Mouse (Mus musculus): ENCODE data around the gene Uaca. TPM values are rescaled to one million over a fixed set of nuclear protein-coding genes. Genes with fewer than 3 reads are reported as not detected.
"Not testable (repeated sequence)": the region's sequence is repeated elsewhere in the genome, so short reads cannot be mapped to it uniquely, and the experiment has no call there.

The Uaca gene
- polyA plus RNA-seq, 1 experiment from 2014 or later = 15.2 TPM

- Histone ChIP-seq H3K9ac (no peak overlapping the region), H3K36me3 (replicated peaks; ENCODE audit: control insufficient read depth, insufficient read depth) (no peaks in the 10 kb centered on the region), H3K4me3 (replicated peaks; ENCODE audit: low read length) (no peak overlapping the region), H3K4me2 (replicated peaks) (no peak overlapping the region), H3K27me3 (ENCODE audit: control insufficient read depth, insufficient read depth, low read length) (no peaks in the 10 kb centered on the region), H3K9me3 (ENCODE audit: control insufficient read depth, low read length) (no peaks in the 10 kb centered on the region), H3K27ac (no peak overlapping the region), H3K4me1 (replicated peaks; ENCODE audit: control insufficient read depth, insufficient read depth, low read length) (no peaks in the 10 kb centered on the region)
- ATAC-seq (ENCODE audit: low FRiP score) (no peak), DNase-seq (ENCODE audit: low spot score) (no peak)
- 95% methylated on average over 5 of the region's 5 CpGs for WGBS
Observed at GRCm38 (mm10) chr9:60802341-60802740, 8.0 kb downstream of the Uaca start.

DNA sequence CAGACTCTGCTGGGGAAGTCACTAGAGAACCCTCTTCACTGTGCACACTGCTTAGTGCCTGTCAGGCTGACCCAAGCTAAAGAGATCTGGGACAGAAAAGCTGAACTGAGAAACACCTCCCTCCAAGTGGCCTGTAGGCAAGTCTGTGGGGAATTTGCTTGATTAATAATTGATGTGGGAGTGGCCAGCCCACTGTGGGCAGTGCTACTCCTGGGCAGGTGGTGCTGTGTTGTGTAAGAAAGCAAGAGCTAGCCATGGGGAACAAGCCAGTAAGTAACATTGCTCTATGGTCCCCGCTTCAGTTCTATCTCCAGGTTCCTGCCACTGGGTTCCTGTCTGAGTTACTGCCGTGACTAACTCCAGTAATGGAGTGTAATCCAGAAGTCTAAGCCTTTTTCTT, 11.7 kb downstream of the Uaca start:
- Histone ChIP-seq H3K27ac (no peak overlapping the region), H3K4me2 (replicated peaks) (no peak overlapping the region), H3K4me3 (replicated peaks; ENCODE audit: low read length) (no peak overlapping the region), H3K9me3 (ENCODE audit: control insufficient read depth, low read length) (no peaks in the 10 kb centered on the region), H3K4me1 (replicated peaks; ENCODE audit: control insufficient read depth, insufficient read depth, low read length) (no peaks in the 10 kb centered on the region), H3K27me3 (ENCODE audit: control insufficient read depth, insufficient read depth, low read length) (no peaks in the 10 kb centered on the region), H3K9ac (no peak overlapping the region), H3K36me3 (replicated peaks; ENCODE audit: control insufficient read depth, insufficient read depth) (no peaks in the 10 kb centered on the region)
- no peak for DNase-seq (ENCODE audit: low spot score)
- 91% methylated on average over 2 of the region's 2 CpGs for WGBS
- ATAC-seq (ENCODE audit: low FRiP score) = no peak

GRCm38 (mm10) chr9:60807996-60808395, 13.7 kb downstream of the Uaca start:
- H3K9me3 ChIP-seq (ENCODE audit: control insufficient read depth, low read length) = no peaks in the 10 kb centered on the region
- no peak for ATAC-seq (ENCODE audit: low FRiP score)

DNA sequence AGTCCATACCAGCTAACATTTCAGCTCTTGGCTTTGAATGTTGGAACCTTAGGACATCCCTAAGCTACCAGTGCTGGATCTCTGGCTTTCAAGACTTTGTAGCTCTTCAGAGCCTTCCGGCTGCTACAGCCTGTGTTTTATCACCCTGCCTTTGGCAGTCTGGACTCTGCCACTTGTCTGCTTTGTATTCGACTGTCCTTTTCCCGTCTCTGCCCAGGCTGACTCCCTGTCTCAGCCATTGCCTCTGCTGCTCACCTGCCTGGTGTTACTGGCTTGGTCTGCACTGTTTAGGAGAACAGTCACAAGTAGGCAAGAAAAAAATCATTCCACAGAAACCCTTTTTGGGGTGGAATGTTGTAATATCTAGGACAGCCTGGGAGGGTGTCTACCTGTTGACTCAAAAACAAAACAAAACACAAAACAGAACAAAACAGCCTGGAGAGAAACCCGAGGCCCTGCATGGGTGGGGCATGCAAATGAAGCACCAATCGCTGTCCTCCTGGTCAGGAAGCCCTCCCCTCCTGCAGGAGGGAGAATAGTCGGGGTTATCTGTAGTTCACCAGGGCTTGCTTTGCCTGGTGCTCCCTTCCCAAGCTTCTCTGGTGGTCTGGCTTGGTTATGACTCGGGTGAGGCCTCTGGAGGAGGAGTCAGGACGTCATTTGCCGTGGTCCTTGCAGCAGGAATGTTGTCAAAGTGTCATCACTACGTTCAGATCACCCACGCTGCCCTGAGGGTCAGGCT, 19.0 kb downstream of the Uaca start:
- H3K4me3 ChIP-seq (replicated peaks; ENCODE audit: low read length) = no peak overlapping the region
- DNase-seq (ENCODE audit: low spot score) = no peak
- 17% methylated on average over 11 of the region's 11 CpGs for WGBS
- H3K4me2 ChIP-seq (replicated peaks) = peak overlapping the region; percentile 24
- ATAC-seq (ENCODE audit: low FRiP score) = no peak
- H3K9ac ChIP-seq = no peak overlapping the region
- H3K9me3 ChIP-seq (ENCODE audit: control insufficient read depth, low read length) = no peaks in the 10 kb centered on the region
- H3K27me3 ChIP-seq (ENCODE audit: control insufficient read depth, insufficient read depth, low read length) = no peaks in the 10 kb centered on the region
- no peaks in the 10 kb centered on the region for H3K36me3 ChIP-seq (replicated peaks; ENCODE audit: control insufficient read depth, insufficient read depth)
- peaks cover 4% of the 10 kb centered on the region; the same call in 1 of the 2 replicates for H3K4me1 ChIP-seq (replicated peaks; ENCODE audit: control insufficient read depth, insufficient read depth, low read length)
- no peak overlapping the region for H3K27ac ChIP-seq

More at GRCm38 (mm10) chr9:60807996-60808395, 13.7 kb downstream of the Uaca start:
- no peaks in the 10 kb centered on the region for H3K36me3 ChIP-seq (replicated peaks; ENCODE audit: control insufficient read depth, insufficient read depth)
- no peaks in the 10 kb centered on the region for H3K27me3 ChIP-seq (ENCODE audit: control insufficient read depth, insufficient read depth, low read length)
- H3K4me3 ChIP-seq (replicated peaks; ENCODE audit: low read length) = no peak overlapping the region
- H3K4me1 ChIP-seq (replicated peaks; ENCODE audit: control insufficient read depth, insufficient read depth, low read length) = no peaks in the 10 kb centered on the region
- 94% methylated on average over 5 of the region's 5 CpGs for WGBS
- no peak for DNase-seq (ENCODE audit: low spot score)
- H3K9ac ChIP-seq = no peak overlapping the region
- H3K4me2 ChIP-seq (replicated peaks) = no peak overlapping the region
- H3K27ac ChIP-seq = no peak overlapping the region

GRCm38 (mm10) chr9:60815502-60815901, 21.2 kb downstream of the Uaca start:
- WGBS = 86% methylated on average over 8 of the region's 8 CpGs
- ATAC-seq (ENCODE audit: low FRiP score) = no peak

GRCm38 (mm10) chr9:60817585-60817984, 23.2 kb downstream of the Uaca start:
- no peak for DNase-seq (ENCODE audit: low spot score)
- 80% methylated on average over 5 of the region's 5 CpGs for WGBS
- no peaks in the 10 kb centered on the region for H3K9me3 ChIP-seq (ENCODE audit: control insufficient read depth, low read length)
- no peak overlapping the region for H3K9ac ChIP-seq
- H3K36me3 ChIP-seq (replicated peaks; ENCODE audit: control insufficient read depth, insufficient read depth) = no peaks in the 10 kb centered on the region
- H3K4me1 ChIP-seq (replicated peaks; ENCODE audit: control insufficient read depth, insufficient read depth, low read length) = peaks cover 4% of the 10 kb centered on the region; the same call in 1 of the 2 replicates
- no peak overlapping the region for H3K4me3 ChIP-seq (replicated peaks; ENCODE audit: low read length)
- ATAC-seq (ENCODE audit: low FRiP score) = no peak
- no peaks in the 10 kb centered on the region for H3K27me3 ChIP-seq (ENCODE audit: control insufficient read depth, insufficient read depth, low read length)
- H3K4me2 ChIP-seq (replicated peaks) = no peak overlapping the region
- H3K27ac ChIP-seq = no peak overlapping the region

More at GRCm38 (mm10) chr9:60815502-60815901, 21.2 kb downstream of the Uaca start:
- Histone ChIP-seq H3K36me3 (replicated peaks; ENCODE audit: control insufficient read depth, insufficient read depth) (no peaks in the 10 kb centered on the region), H3K4me1 (replicated peaks; ENCODE audit: control insufficient read depth, insufficient read depth, low read length) (peaks cover 4% of the 10 kb centered on the region; the same call in 1 of the 2 replicates), H3K4me2 (replicated peaks) (no peak overlapping the region), H3K27ac (no peak overlapping the region), H3K9ac (no peak overlapping the region), H3K4me3 (replicated peaks; ENCODE audit: low read length) (no peak overlapping the region), H3K27me3 (ENCODE audit: control insufficient read depth, insufficient read depth, low read length) (no peaks in the 10 kb centered on the region), H3K9me3 (ENCODE audit: control insufficient read depth, low read length) (no peaks in the 10 kb centered on the region)
- DNase-seq (ENCODE audit: low spot score) = no peak

GRCm38 (mm10) chr9:60818582-60818981, 24.2 kb downstream of the Uaca start:
- H3K4me3 ChIP-seq (replicated peaks; ENCODE audit: low read length); H3K4me2 ChIP-seq (replicated peaks); ATAC-seq (ENCODE audit: low FRiP score); H3K9ac ChIP-seq; H3K27me3 ChIP-seq (ENCODE audit: control insufficient read depth, insufficient read depth, low read length); H3K27ac ChIP-seq; DNase-seq (ENCODE audit: low spot score); H3K36me3 ChIP-seq (replicated peaks; ENCODE audit: control insufficient read depth, insufficient read depth); H3K4me1 ChIP-seq (replicated peaks; ENCODE audit: control insufficient read depth, insufficient read depth, low read length); H3K9me3 ChIP-seq (ENCODE audit: control insufficient read depth, low read length): not testable (repeated sequence)
- 48% methylated on average over 7 of the region's 8 CpGs for WGBS

DNA sequence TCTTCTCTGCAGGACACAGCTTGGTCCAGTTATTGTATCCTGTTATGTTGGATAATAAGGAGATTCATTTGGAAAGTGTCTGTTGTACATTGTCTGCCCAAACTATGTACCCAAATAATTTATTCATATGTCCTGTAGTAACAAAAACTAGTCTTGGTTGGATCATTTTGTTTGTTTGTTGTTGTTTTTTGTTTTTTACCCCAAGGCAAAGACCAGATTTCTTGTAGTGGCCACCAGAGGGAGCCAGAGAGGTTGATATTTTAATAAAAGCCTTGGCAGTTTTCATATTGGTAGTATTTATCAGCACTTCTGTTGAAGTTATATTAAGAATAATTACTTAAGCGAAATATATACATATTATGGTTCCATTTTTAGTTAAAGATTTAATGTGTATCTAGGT, 25.0 kb downstream of the Uaca start:
- Histone ChIP-seq H3K9ac (no peak overlapping the region), H3K9me3 (ENCODE audit: control insufficient read depth, low read length) (no peaks in the 10 kb centered on the region), H3K27ac (no peak overlapping the region), H3K4me1 (replicated peaks; ENCODE audit: control insufficient read depth, insufficient read depth, low read length) (no peaks in the 10 kb centered on the region), H3K36me3 (replicated peaks; ENCODE audit: control insufficient read depth, insufficient read depth) (no peaks in the 10 kb centered on the region), H3K27me3 (ENCODE audit: control insufficient read depth, insufficient read depth, low read length) (no peaks in the 10 kb centered on the region), H3K4me3 (replicated peaks; ENCODE audit: low read length) (no peak overlapping the region), H3K4me2 (replicated peaks) (no peak overlapping the region)
- DNase-seq (ENCODE audit: low spot score) (peak; percentile 78), ATAC-seq (ENCODE audit: low FRiP score) (no peak)
- WGBS = 21% methylated on average over 1 of the region's 1 CpGs

- no peak overlapping the region for H3K9ac ChIP-seq
- no peak for ATAC-seq (ENCODE audit: low FRiP score)
- H3K36me3 ChIP-seq (replicated peaks; ENCODE audit: control insufficient read depth, insufficient read depth) = no peaks in the 10 kb centered on the region
- no peak overlapping the region for H3K4me2 ChIP-seq (replicated peaks)
- no peaks in the 10 kb centered on the region for H3K9me3 ChIP-seq (ENCODE audit: control insufficient read depth, low read length)
- WGBS = 82% methylated on average over 4 of the region's 4 CpGs
- H3K27me3 ChIP-seq (ENCODE audit: control insufficient read depth, insufficient read depth, low read length) = no peaks in the 10 kb centered on the region
- no peak for DNase-seq (ENCODE audit: low spot score)
- H3K27ac ChIP-seq = no peak overlapping the region
- no peak overlapping the region for H3K4me3 ChIP-seq (replicated peaks; ENCODE audit: low read length)
- no peaks in the 10 kb centered on the region for H3K4me1 ChIP-seq (replicated peaks; ENCODE audit: control insufficient read depth, insufficient read depth, low read length)
Observed at GRCm38 (mm10) chr9:60821501-60821900, 27.2 kb downstream of the Uaca start.
